Mouse (Mus musculus) MEL (cell line): Measurements from ENCODE around the gene Cobll1. TPM values are rescaled to one million over a fixed set of nuclear protein-coding genes. Genes with fewer than 3 reads are reported as not detected.

Experiments used
- DNase-seq: peaks from one replicate; pipeline ENCODE4 v3.0.0; 2011; ENCODE audit warnings: low read depth, low spot score
- H3K27ac ChIP-seq: 2 replicates; pipeline ENCODE4 v1.5.1; 2012; ENCODE audit warnings: low read depth, mild to moderate bottlenecking, control low read depth, low read length, moderate library complexity; ENCODE audit not compliant: control insufficient read depth
- H3K27me3 ChIP-seq, 2 experiments: fragments of 150-350 bp in 1 of 2; sonication (generic) in 1 of 2; 2 replicates each; pipeline ENCODE4 v1.6.1; 2012; ENCODE audit warnings: low read length in 2 of 2, mild to moderate bottlenecking in 2 of 2, improper control_type of control experiment in 1 of 2, moderate library complexity in 1 of 2; ENCODE audit not compliant: insufficient read depth in 2 of 2, control insufficient read depth in 1 of 2
- H3K36me3 ChIP-seq, 2 experiments: 2 replicates each; pipeline ENCODE4 v1.6.1; 2012 to 2014; ENCODE audit warnings: low read length in 2 of 2, improper control_type of control experiment in 1 of 2, inconsistent platforms in 1 of 2, mild to moderate bottlenecking in 1 of 2; ENCODE audit not compliant: insufficient read depth in 2 of 2, control insufficient read depth in 1 of 2
- H3K4me1 ChIP-seq, 2 experiments: fragments of 150-350 bp in 1 of 2; sonication (generic) in 1 of 2; 2 replicates each; pipeline ENCODE4 v1.6.1; 2012; ENCODE audit warnings: low read length in 2 of 2, improper control_type of control experiment in 1 of 2, mild to moderate bottlenecking in 1 of 2; ENCODE audit not compliant: insufficient read depth in 2 of 2, control insufficient read depth in 1 of 2
- H3K4me3 ChIP-seq, 2 experiments: fragments of 150-350 bp in 1 of 2; sonication (generic) in 1 of 2; 2 replicates each; pipeline ENCODE4 v1.5.1; 2012; ENCODE audit warnings: low read depth in 2 of 2, low read length in 2 of 2, mild to moderate bottlenecking in 2 of 2, moderate library complexity in 2 of 2, control low read depth in 1 of 2, improper control_type of control experiment in 1 of 2; ENCODE audit not compliant: control insufficient read depth in 1 of 2, insufficient read depth in 1 of 2
- H3K79me2 ChIP-seq: 2 replicates; pipeline ENCODE4 v1.6.1; 2012; ENCODE audit warnings: mild to moderate bottlenecking, low read length, moderate library complexity; ENCODE audit not compliant: control insufficient read depth, poor library complexity, insufficient read depth
- H3K9ac ChIP-seq: 2 replicates; pipeline ENCODE4 v1.6.1; 2012; ENCODE audit warnings: low read depth, mild to moderate bottlenecking, control low read depth, low read length, moderate library complexity; ENCODE audit not compliant: control insufficient read depth, poor library complexity, severe bottlenecking
- H3K9me3 ChIP-seq: fragments of 150-350 bp; sonication (generic); replicated peaks from 2 replicates; pipeline ENCODE4 v1.6.1; 2012; ENCODE audit warnings: mild to moderate bottlenecking, low read length, improper control_type of control experiment, moderate library complexity; ENCODE audit not compliant: insufficient read depth
- EP300 ChIP-seq, 2 experiments: IDR thresholded peaks; 2 replicates each; pipeline ENCODE4 v1.6.1; 2011; ENCODE audit warnings: improper control_type of control experiment in 2 of 2, low read length in 2 of 2, low read depth in 1 of 2, mild to moderate bottlenecking in 1 of 2
- HCFC1 ChIP-seq: IDR thresholded peaks from 2 replicates; pipeline ENCODE4 v1.6.1; 2012; ENCODE audit warnings: low read depth, mild to moderate bottlenecking, inconsistent platforms, low read length, improper control_type of control experiment, moderate library complexity
- JUND ChIP-seq: IDR thresholded peaks from 2 replicates; pipeline ENCODE4 v1.6.1; 2011; ENCODE audit warnings: low read depth, mild to moderate bottlenecking, improper control_type of control experiment, low read length
- KAT2A ChIP-seq: conservative IDR thresholded peaks from 2 replicates; pipeline ENCODE4 v1.6.1; 2012; ENCODE audit warnings: low read depth, low read length, improper control_type of control experiment, inconsistent platforms
- MAX ChIP-seq: IDR thresholded peaks from 2 replicates; pipeline ENCODE4 v1.6.1; 2011; ENCODE audit warnings: low read length, improper control_type of control experiment
- MYB ChIP-seq: IDR thresholded peaks from 2 replicates; pipeline ENCODE4 v1.6.1; 2011; ENCODE audit warnings: mild to moderate bottlenecking, low read depth, low read length, improper control_type of control experiment
- NELFE ChIP-seq: IDR thresholded peaks from 2 replicates; pipeline ENCODE4 v1.6.1; 2011; ENCODE audit warnings: low read depth, low read length, improper control_type of control experiment
- POLR2AphosphoS2 ChIP-seq: IDR thresholded peaks from 2 replicates; pipeline ENCODE4 v1.6.1; 2011; ENCODE audit warnings: low read length, improper control_type of control experiment
- RAD21 ChIP-seq: IDR thresholded peaks from 2 replicates; pipeline ENCODE4 v1.6.1; 2011; ENCODE audit warnings: mild to moderate bottlenecking, low read depth, low read length, improper control_type of control experiment
- SMC3 ChIP-seq: IDR thresholded peaks from 2 replicates; pipeline ENCODE4 v1.6.1; 2011; ENCODE audit warnings: low read depth, low read length, improper control_type of control experiment
- ZC3H11A ChIP-seq: IDR thresholded peaks from 2 replicates; pipeline ENCODE4 v1.6.1; 2012; ENCODE audit warnings: low read depth, mild to moderate bottlenecking, inconsistent platforms, low read length, improper control_type of control experiment
- ZKSCAN1 ChIP-seq: IDR thresholded peaks from 2 replicates; pipeline ENCODE4 v1.6.1; 2012; ENCODE audit warnings: low read depth, mild to moderate bottlenecking, inconsistent platforms, low read length, improper control_type of control experiment, moderate library complexity
- ZMIZ1 ChIP-seq: IDR thresholded peaks from 2 replicates; pipeline ENCODE4 v1.6.1; 2012; ENCODE audit warnings: low read depth, mild to moderate bottlenecking, inconsistent platforms, low read length, improper control_type of control experiment, moderate library complexity
- ZNF384 ChIP-seq: IDR thresholded peaks from 2 replicates; pipeline ENCODE4 v1.6.1; 2012; ENCODE audit warnings: low read depth, mild to moderate bottlenecking, inconsistent platforms, low read length, improper control_type of control experiment
- polyA plus RNA-seq, 2 experiments: library from polyadenylated mRNA; stranded (reverse) in 1 of 2; unstranded in 1 of 2; fragments of >175 nt in 1 of 2; fragments of >200 nt in 1 of 2; gene quantifications; 2 replicates each; pipeline versions ENCODE4 v1.2.1 to v1.2.4; 2012; ENCODE audit warnings: low replicate concordance in 2 of 2, low read depth in 1 of 2; ENCODE audit not compliant: insufficient read length in 2 of 2, insufficient read depth in 1 of 2, missing spikeins in 1 of 2
- total RNA-seq: library from RNA; depleted of rRNA; stranded (reverse); fragments of 300-350 nt; gene quantifications from 2 replicates; pipeline ENCODE4 v1.2.3, GENCODE M21; 2012

Cobll1 gene
- total and polyA plus RNA-seq, 3 experiments = not detected

GRCm38 (mm10) chr2:65119076-65119475 is 120.1 kb downstream of the Cobll1 start:
- Histone ChIP-seq H3K27me3 (no peaks in the 10 kb centered on the region), H3K4me3 (no peak overlapping the region), H3K36me3 (no peaks in the 10 kb centered on the region)

GRCm38 (mm10) chr2:65117859-65118258 is 121.3 kb downstream of the Cobll1 start:
- H3K4me1 ChIP-seq = no peaks in the 10 kb centered on the region
- DNase-seq = no peak
- no peak overlapping the region for H3K27ac ChIP-seq
- H3K79me2 ChIP-seq = no peaks in the 10 kb centered on the region
- H3K27me3 ChIP-seq = no peaks in the 10 kb centered on the region
- no peaks in the 10 kb centered on the region for H3K9me3 ChIP-seq
- no peak for TF ChIP-seq NELFE
- no peak for TF ChIP-seq ZMIZ1
- TF ChIP-seq RAD21 = no peak
- no peak for TF ChIP-seq HCFC1
- TF ChIP-seq KAT2A = no peak
- TF ChIP-seq ZKSCAN1 = no peak
- no peak for TF ChIP-seq JUND
- no peak overlapping the region for H3K9ac ChIP-seq
- H3K4me3 ChIP-seq = no peak overlapping the region
- no peaks in the 10 kb centered on the region for H3K36me3 ChIP-seq

More at GRCm38 (mm10) chr2:65119076-65119475, 120.1 kb downstream of the Cobll1 start:
- Histone ChIP-seq H3K9me3 (no peaks in the 10 kb centered on the region), H3K79me2 (no peaks in the 10 kb centered on the region), H3K27ac (no peak overlapping the region), H3K9ac (no peak overlapping the region), H3K4me1 (no peaks in the 10 kb centered on the region)
- DNase-seq = no peak
- no peak for TF ChIP-seq EP300 (IDR thresholded peaks at IDR 0.05; ENCODE audit: low read depth in 1 of 2, low read length in 2 of 2)
- TF ChIP-seq MYB = no peak
- TF ChIP-seq MAX = no peak
- TF ChIP-seq POLR2AphosphoS2 = no peak
- TF ChIP-seq SMC3 = no peak
- TF ChIP-seq ZC3H11A = no peak

GRCm38 (mm10) chr2:65116428-65117125 is 122.6 kb downstream of the Cobll1 start:
- no peaks in the 10 kb centered on the region; a peak in 1 of 4 replicates for H3K27me3 ChIP-seq
- no peaks in the 10 kb centered on the region for H3K9me3 ChIP-seq
- no peak for DNase-seq
- H3K79me2 ChIP-seq = no peaks in the 10 kb centered on the region
- H3K4me1 ChIP-seq = no peaks in the 10 kb centered on the region
- H3K4me3 ChIP-seq = no peak overlapping the region
- TF ChIP-seq ZNF384 = no peak
- H3K27ac ChIP-seq = no peak overlapping the region
- no peaks in the 10 kb centered on the region for H3K36me3 ChIP-seq
- H3K9ac ChIP-seq = no peak overlapping the region
